Mouse (Mus musculus): Measurements from ENCODE around the gene Olfr435.

The Olfr435 gene

DNA sequence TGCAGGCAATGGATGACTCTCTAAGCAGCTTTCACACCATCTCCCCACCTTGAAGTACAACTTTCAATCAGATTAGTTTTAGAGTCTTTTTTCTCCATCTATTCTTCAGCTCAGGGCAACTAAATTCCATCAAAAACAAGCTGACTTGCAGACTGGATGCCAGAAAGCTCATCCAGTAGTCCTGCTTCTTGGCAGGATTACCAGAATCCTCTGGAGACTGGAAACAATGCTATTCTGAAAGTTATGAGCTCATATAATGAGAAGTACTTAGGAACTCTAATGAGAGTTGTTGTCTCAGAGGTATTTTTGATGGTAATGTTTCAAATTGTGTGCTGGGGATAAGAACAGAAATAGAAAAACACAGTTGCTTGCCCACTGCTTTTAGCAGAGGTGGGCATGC, at the start of gene Olfr435:
Gene Olfr435 (plus strand): TSS at position 366 of the 400 bp plus-strand sequence.
- Histone ChIP-seq H3K4me3 (replicated peaks; ENCODE audit: low read length) (no peak within 1 kb of the TSS), H3K4me1 (replicated peaks; ENCODE audit: low read depth, low read length) (no peaks in the 10 kb centered on the region), H3K9me3 (ENCODE audit: low read length) (no peaks in the 10 kb centered on the region), H3K27me3 (ENCODE audit: insufficient read depth, low read length) (no peaks in the 10 kb centered on the region), H3K36me3 (ENCODE audit: insufficient read depth, low read length) (no peaks in the 10 kb centered on the region)
- TF ChIP-seq POU5F1 (IDR thresholded peaks at IDR 0.05; ENCODE audit: borderline replicate concordance, low read length): no peak
- no peak for TF ChIP-seq CTCF (conservative IDR thresholded peaks at IDR 0.05; ENCODE audit: low read length)
- TF ChIP-seq NANOG (IDR thresholded peaks at IDR 0.05; ENCODE audit: borderline replicate concordance, low read length): no peak

DNA sequence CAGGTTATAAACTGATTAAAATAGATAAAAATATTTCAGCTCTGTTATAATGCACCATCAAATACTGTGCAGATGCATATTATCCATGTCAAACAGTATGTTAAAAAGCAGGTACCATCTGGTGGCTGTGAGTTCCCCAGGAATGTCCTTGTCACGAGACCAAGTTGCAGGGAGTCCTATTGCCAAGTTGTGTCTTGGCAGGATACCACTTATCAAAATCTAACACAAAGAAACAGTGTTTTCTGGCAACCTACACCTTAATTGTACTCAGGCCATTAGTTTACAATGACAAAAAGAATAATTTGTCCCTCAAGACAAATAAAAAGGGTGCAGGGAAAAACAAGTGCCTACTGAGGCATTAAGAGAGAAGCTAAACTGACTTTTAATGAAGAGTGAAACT, 37.4 kb upstream of the Olfr435 start:
- TF ChIP-seq POU5F1 (IDR thresholded peaks at IDR 0.05; ENCODE audit: borderline replicate concordance, low read length) (no peak), NANOG (IDR thresholded peaks at IDR 0.05; ENCODE audit: borderline replicate concordance, low read length) (no peak), CTCF (conservative IDR thresholded peaks at IDR 0.05; ENCODE audit: low read length) (no peak)
- Histone ChIP-seq H3K4me3 (replicated peaks; ENCODE audit: low read length) (no peak overlapping the region), H3K27me3 (ENCODE audit: insufficient read depth, low read length) (no peaks in the 10 kb centered on the region), H3K36me3 (ENCODE audit: insufficient read depth, low read length) (no peaks in the 10 kb centered on the region), H3K9me3 (ENCODE audit: low read length) (no peaks in the 10 kb centered on the region), H3K4me1 (replicated peaks; ENCODE audit: low read depth, low read length) (no peaks in the 10 kb centered on the region)

DNA sequence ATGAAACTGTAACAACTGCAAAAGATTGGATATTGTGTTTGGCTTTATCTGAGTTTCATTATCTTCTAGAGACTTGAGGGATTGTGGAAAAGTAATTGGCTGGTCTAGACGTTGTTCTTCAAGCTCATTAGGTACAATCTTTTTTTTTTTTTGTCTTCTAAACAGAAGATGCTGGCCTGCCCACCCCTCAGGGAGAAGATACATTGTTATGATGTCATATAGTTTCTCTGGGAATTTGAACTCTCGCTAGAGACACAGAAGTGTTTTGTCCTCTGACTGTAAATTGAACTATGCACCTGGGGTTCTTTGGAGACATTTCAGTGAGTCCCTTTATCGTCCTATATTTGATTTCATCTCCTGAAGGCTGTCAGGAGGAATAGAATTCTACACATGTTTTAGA, 34.0 kb upstream of the Olfr435 start, which contains the start of gene Olfr437:
Gene Olfr437 (plus strand): TSS at position 301 of the 400 bp plus-strand sequence.
- Histone ChIP-seq H3K4me1 (replicated peaks; ENCODE audit: low read depth, low read length) (no peaks in the 10 kb centered on the region), H3K36me3 (ENCODE audit: insufficient read depth, low read length) (no peaks in the 10 kb centered on the region), H3K27me3 (ENCODE audit: insufficient read depth, low read length) (no peaks in the 10 kb centered on the region), H3K9me3 (ENCODE audit: low read length) (no peaks in the 10 kb centered on the region), H3K4me3 (replicated peaks; ENCODE audit: low read length) (no peak within 1 kb of the TSS)
- TF ChIP-seq POU5F1 (IDR thresholded peaks at IDR 0.05; ENCODE audit: borderline replicate concordance, low read length) (no peak), NANOG (IDR thresholded peaks at IDR 0.05; ENCODE audit: borderline replicate concordance, low read length) (no peak), CTCF (conservative IDR thresholded peaks at IDR 0.05; ENCODE audit: low read length) (no peak)

DNA sequence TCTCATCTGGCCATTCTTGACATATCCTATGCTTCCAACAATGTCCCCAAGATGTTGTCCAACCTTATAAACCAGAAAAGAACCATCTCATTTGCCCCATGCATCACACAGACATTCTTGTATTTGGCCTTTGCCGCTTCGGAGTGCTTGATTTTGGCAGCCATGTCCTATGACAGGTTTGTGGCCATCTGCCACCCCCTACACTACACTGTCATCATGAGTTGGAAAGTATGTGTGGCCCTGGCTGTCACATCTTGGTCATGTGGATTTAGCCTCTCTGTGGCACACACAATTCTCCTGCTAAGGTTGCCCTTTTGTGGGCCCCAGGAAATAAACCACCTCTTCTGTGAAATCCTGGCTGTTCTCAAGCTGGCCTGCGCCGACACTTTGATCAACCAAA, 29.7 kb upstream of the Olfr435 start:
- Histone ChIP-seq H3K27me3 (ENCODE audit: insufficient read depth, low read length) (no peaks in the 10 kb centered on the region), H3K4me1 (replicated peaks; ENCODE audit: low read depth, low read length) (no peaks in the 10 kb centered on the region), H3K36me3 (ENCODE audit: insufficient read depth, low read length) (no peaks in the 10 kb centered on the region), H3K4me3 (replicated peaks; ENCODE audit: low read length) (no peak overlapping the region), H3K9me3 (ENCODE audit: low read length) (no peaks in the 10 kb centered on the region)
- TF ChIP-seq CTCF (conservative IDR thresholded peaks at IDR 0.05; ENCODE audit: low read length) (no peak), POU5F1 (IDR thresholded peaks at IDR 0.05; ENCODE audit: borderline replicate concordance, low read length) (no peak), NANOG (IDR thresholded peaks at IDR 0.05; ENCODE audit: borderline replicate concordance, low read length) (no peak)

- H3K4me3 ChIP-seq (replicated peaks; ENCODE audit: low read length): no peak within 1 kb of the TSS
- no peaks in the 10 kb centered on the region for H3K4me1 ChIP-seq (replicated peaks; ENCODE audit: low read depth, low read length)
- TF ChIP-seq POU5F1 (IDR thresholded peaks at IDR 0.05; ENCODE audit: borderline replicate concordance, low read length): no peak
- TF ChIP-seq NANOG (IDR thresholded peaks at IDR 0.05; ENCODE audit: borderline replicate concordance, low read length): no peak
- TF ChIP-seq CTCF (conservative IDR thresholded peaks at IDR 0.05; ENCODE audit: low read length): no peak
- H3K36me3 ChIP-seq (ENCODE audit: insufficient read depth, low read length): no peaks in the 10 kb centered on the region
- H3K9me3 ChIP-seq (ENCODE audit: low read length): no peaks in the 10 kb centered on the region
- no peaks in the 10 kb centered on the region for H3K27me3 ChIP-seq (ENCODE audit: insufficient read depth, low read length)
Measured at GRCm38 (mm10) chr6:43171840-43172239, 25.1 kb upstream of the Olfr435 start, which contains the start of gene Olfr13. Gene Olfr13 (plus strand): TSS chr6:43172140.

DNA sequence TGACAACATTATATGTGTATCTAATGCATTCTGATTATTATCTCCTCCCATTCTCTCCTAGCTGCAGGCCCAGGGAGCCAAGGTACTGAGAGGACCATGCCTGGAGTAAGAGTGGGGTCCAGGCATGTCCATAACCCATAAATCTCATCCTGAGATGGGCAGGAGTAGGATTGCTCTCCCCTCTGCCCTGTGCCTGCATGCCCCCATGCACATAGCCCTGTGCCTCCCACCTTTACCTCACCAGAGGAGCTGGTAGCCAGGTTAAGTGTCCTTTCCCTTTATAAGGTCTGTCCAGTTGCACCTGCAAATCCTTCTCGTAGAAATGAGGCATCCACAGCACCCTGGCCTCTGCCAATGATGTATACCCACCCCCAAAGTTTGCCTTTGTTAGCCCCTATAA, 18.8 kb upstream of the Olfr435 start:
- Histone ChIP-seq H3K4me1 (replicated peaks; ENCODE audit: low read depth, low read length) (no peaks in the 10 kb centered on the region), H3K4me3 (replicated peaks; ENCODE audit: low read length) (no peak overlapping the region), H3K36me3 (ENCODE audit: insufficient read depth, low read length) (no peaks in the 10 kb centered on the region), H3K9me3 (ENCODE audit: low read length) (no peaks in the 10 kb centered on the region), H3K27me3 (ENCODE audit: insufficient read depth, low read length) (no peaks in the 10 kb centered on the region)
- TF ChIP-seq POU5F1 (IDR thresholded peaks at IDR 0.05; ENCODE audit: borderline replicate concordance, low read length): no peak
- no peak for TF ChIP-seq CTCF (conservative IDR thresholded peaks at IDR 0.05; ENCODE audit: low read length)
- TF ChIP-seq NANOG (IDR thresholded peaks at IDR 0.05; ENCODE audit: borderline replicate concordance, low read length): no peak

DNA sequence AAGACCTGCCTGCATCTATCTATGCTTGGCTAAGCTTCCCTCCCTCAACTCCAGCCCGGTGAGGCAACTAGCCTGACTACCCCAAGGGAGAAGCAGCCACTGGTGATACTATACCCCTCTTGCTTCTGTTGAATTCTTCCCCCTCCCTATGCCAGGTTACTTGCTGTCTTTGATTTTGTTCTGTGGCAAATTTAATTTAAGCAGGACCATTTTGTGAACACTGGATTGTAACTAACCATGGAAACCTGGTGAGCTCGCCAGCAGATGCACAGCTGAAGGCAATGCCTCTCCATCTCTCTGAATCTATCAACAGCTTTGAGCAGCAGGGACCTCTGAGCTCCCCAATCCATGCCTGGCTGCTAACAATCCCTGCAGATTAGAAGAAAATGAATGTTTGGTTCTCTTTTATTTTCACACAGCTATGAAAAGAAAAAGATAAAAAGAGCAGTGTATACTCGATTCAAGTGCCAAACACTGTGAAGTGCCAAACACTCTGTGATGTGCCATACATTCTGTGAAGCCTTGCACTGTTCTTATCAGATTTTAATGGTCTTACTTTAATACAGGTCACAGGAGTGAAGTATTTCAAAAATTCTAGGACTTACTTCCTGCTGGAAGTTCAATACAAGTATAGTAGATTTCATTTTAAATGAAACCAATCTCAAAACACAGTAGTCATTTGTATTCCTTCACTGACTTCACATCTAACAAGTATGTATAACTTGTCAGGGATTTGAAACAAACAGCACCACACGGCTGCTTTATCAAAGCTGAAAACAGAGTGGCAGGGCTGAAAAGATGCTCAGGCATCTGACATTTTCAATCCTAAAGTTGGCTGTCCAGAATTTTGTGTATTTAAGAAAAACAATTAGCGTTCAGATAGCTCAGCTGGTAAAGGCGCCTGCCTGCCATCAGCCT, 18.1 kb upstream of the Olfr435 start:
- H3K36me3 ChIP-seq (ENCODE audit: insufficient read depth, low read length): no peaks in the 10 kb centered on the region
- H3K4me3 ChIP-seq (replicated peaks; ENCODE audit: low read length): no peak overlapping the region
- no peaks in the 10 kb centered on the region for H3K9me3 ChIP-seq (ENCODE audit: low read length)
- H3K27me3 ChIP-seq (ENCODE audit: insufficient read depth, low read length): no peaks in the 10 kb centered on the region
- H3K4me1 ChIP-seq (replicated peaks; ENCODE audit: low read depth, low read length): no peaks in the 10 kb centered on the region
- TF ChIP-seq CTCF (conservative IDR thresholded peaks at IDR 0.05; ENCODE audit: low read length): no peak

- H3K36me3 ChIP-seq (ENCODE audit: insufficient read depth, low read length): no peaks in the 10 kb centered on the region
- no peaks in the 10 kb centered on the region for H3K9me3 ChIP-seq (ENCODE audit: low read length)
- no peak overlapping the region for H3K4me3 ChIP-seq (replicated peaks; ENCODE audit: low read length)
- no peaks in the 10 kb centered on the region for H3K27me3 ChIP-seq (ENCODE audit: insufficient read depth, low read length)
- H3K4me1 ChIP-seq (replicated peaks; ENCODE audit: low read depth, low read length): no peaks in the 10 kb centered on the region
- TF ChIP-seq CTCF (conservative IDR thresholded peaks at IDR 0.05; ENCODE audit: low read length) (no peak), NANOG (IDR thresholded peaks at IDR 0.05; ENCODE audit: borderline replicate concordance, low read length) (no peak), POU5F1 (IDR thresholded peaks at IDR 0.05; ENCODE audit: borderline replicate concordance, low read length) (no peak)
Measured at GRCm38 (mm10) chr6:43190986-43191385, 6.0 kb upstream of the Olfr435 start.
